Mouse (Mus musculus) liver, adult 2 months (tissue): ENCODE data around the gene Rasgef1a. TPM values are rescaled to one million over a fixed set of nuclear protein-coding genes. Genes with fewer than 3 reads are reported as not detected.

Experiments used
- DNase-seq: peaks from one replicate; pipeline ENCODE4 v3.0.0-alpha.2; 2011; ENCODE audit warnings: low read depth, low spot score; ENCODE audit errors: extremely low read depth
- H3K27ac ChIP-seq: fragments of 200-500 bp; replicated peaks from 2 replicates; pipeline ENCODE4 v1.5.1; 2012; ENCODE audit warnings: low read depth, mild to moderate bottlenecking, control low read depth, inconsistent platforms, low read length; ENCODE audit not compliant: insufficient read depth
- H3K27me3 ChIP-seq: fragments of 200-500 bp; 2 replicates; pipeline ENCODE4 v1.6.1; 2012; ENCODE audit warnings: mild to moderate bottlenecking, moderate library complexity, low read length, inconsistent platforms; ENCODE audit not compliant: control insufficient read depth, insufficient read depth
- H3K36me3 ChIP-seq: fragments of 200-500 bp; 2 replicates; pipeline ENCODE4 v1.6.1; 2012; ENCODE audit warnings: low read length, inconsistent platforms; ENCODE audit not compliant: control insufficient read depth, insufficient read depth
- H3K4me1 ChIP-seq: fragments of 200-500 bp; 2 replicates; pipeline ENCODE4 v1.6.1; 2011; ENCODE audit warnings: low read length; ENCODE audit not compliant: control insufficient read depth, insufficient read depth
- H3K4me3 ChIP-seq: fragments of 200-500 bp; 2 replicates; pipeline ENCODE4 v1.5.1; 2011; ENCODE audit warnings: low read depth, mild to moderate bottlenecking, control low read depth, low read length, moderate library complexity; ENCODE audit not compliant: insufficient read depth
- H3K79me2 ChIP-seq: fragments of 200-500 bp; 2 replicates; pipeline ENCODE4 v1.6.1; 2012; ENCODE audit warnings: inconsistent platforms, mild to moderate bottlenecking, low read length, moderate library complexity; ENCODE audit not compliant: control insufficient read depth, insufficient read depth
- H3K9ac ChIP-seq: fragments of 200-500 bp; 2 replicates; pipeline ENCODE4 v1.6.1; 2012; ENCODE audit warnings: low read depth, mild to moderate bottlenecking, control low read depth, inconsistent platforms, low read length
- CTCF ChIP-seq: fragments of 200-500 bp; IDR thresholded peaks from 2 replicates; pipeline ENCODE4 v1.5.1; 2011; ENCODE audit warnings: low read depth, low read length, control low read depth
- POLR2A ChIP-seq: fragments of 200-500 bp; IDR thresholded peaks from 2 replicates; pipeline ENCODE4 v1.6.1; 2011; ENCODE audit warnings: low read length, control low read depth; ENCODE audit not compliant: insufficient read depth; ENCODE audit errors: extremely low read depth
- WGBS: fragments of 180-500 bp; shearing (Covaris S2); methylation state at CpG from one replicate; pipeline ENCODE4 v1.1.7; 2018; 5-methylcytosine and 5-hydroxymethylcytosine counted together
- polyA plus RNA-seq: library from polyadenylated mRNA; depleted of rRNA; stranded (reverse); fragments of >200 nt; gene quantifications from 2 replicates; pipeline ENCODE4 v1.2.3, GENCODE M21; 2012; rRNA removed
- total RNA-seq: library from RNA; depleted of rRNA; stranded (reverse); fragments of >200 nt; gene quantifications from 2 replicates; pipeline ENCODE4 v1.2.3, GENCODE M21; 2014; rRNA removed

Gene Rasgef1a
- total RNA-seq (0.07 TPM in 1 of 2 replicates, not detected in the other), polyA plus RNA-seq (0.06 TPM in 1 of 2 replicates, not detected in the other)

DNA sequence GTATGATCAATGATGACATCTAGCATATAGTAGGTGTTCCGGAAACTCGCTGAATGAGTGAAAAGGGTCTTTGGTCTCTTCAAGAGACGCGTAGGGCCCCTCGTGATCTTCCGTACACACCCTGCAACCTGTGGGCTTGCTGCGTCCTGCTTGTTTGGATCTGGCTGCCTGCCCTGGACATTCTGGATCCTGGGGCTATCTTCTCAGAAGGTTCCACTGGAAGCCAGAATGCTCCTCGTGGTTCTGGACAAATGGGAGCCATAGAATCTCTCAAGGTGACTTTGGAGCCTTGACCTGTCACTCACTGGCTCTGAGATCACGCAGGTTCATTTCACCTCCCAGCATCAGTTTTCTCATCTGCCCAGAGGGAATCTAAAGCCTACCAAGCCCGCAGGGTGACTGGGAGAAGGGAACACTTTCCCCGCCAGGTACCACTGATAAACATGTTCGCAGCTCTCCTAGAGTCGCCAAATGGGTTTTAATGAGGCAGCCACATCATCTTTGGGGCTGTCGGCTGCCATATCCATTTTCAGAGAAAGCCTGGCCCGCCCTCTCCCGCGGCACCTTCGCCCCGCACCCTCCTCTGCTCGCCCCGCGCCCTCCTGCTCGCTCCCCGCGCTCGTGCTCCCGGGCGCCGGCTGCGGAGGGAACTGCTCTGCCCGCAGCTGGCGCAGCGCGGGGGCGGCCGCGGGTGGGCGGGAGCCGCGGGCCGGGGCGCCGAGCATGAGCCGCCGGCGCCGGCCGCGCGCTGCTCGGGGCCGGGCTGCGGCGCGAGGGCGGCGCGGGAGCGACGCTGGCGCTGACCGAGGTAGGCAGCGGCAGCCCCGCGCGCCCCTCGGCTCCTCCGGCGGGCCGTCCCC lies at the start of gene Rasgef1a:
Rasgef1a (plus strand) TSS at position 683 of the 860 bp plus-strand sequence.
- no peak for DNase-seq
- Histone ChIP-seq H3K9ac (no peak within 1 kb of the TSS), H3K4me3 (no peak within 1 kb of the TSS), H3K4me1 (no peaks in the 10 kb centered on the region), H3K27me3 (peaks cover 6% of the 10 kb centered on the region), H3K79me2 (no peaks in the 10 kb centered on the region), H3K36me3 (no peaks in the 10 kb centered on the region), H3K27ac (no peak within 1 kb of the TSS)
- TF ChIP-seq CTCF: no peak
- TF ChIP-seq POLR2A: no peak
- WGBS: 18% methylated on average over 70 of the region's 70 CpGs

DNA sequence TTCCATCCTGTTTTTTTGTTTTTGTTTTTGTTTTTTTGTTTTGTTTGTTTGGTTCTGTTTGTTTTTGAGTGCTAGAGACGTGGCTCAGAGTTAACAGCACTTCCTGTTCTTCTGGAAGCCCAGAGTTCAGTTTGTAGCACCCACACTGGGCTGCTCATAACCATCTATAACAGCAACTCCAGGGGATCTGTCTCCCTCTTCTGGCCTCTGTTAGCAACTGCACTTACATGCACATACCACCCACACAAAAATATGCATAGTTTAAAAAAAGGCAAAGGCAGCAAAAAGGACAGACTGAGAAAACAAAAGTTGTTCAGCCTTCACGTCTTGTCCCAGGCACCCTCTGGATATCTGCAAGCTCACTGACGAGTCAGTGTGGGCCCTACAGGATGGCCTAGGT lies 48.0 kb upstream of the Rasgef1a start:
- Histone ChIP-seq H3K36me3 (no peaks in the 10 kb centered on the region), H3K27ac (no peak overlapping the region), H3K4me1 (no peaks in the 10 kb centered on the region), H3K79me2 (no peaks in the 10 kb centered on the region), H3K9ac (no peak overlapping the region), H3K4me3 (no peak overlapping the region), H3K27me3 (no peaks in the 10 kb centered on the region)
- no peak for DNase-seq
- no peak for TF ChIP-seq CTCF
- 83% methylated on average over 3 of the region's 3 CpGs for WGBS

DNA sequence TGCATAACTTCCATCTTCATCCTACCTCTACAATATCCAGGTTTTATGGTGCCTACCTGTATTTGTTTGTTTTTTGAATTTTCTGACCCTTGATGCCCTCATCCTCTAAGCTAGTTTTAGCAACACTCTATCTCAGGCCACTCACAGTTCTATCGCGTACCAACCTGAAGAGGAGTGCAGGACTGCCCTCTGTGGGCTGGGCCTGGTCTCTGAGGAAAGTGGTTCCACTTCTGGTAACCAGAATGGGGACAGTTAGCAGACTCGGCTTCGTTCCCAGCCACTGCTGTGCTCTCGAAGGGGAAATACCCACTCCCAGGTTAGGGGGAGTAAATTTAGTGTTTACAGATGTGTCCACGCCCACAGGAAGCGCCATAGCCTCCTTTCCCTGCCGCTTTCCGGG lies 44.5 kb upstream of the Rasgef1a start:
- no peak for DNase-seq
- H3K4me3 ChIP-seq: no peak overlapping the region
- H3K9ac ChIP-seq: no peak overlapping the region
- no peaks in the 10 kb centered on the region for H3K4me1 ChIP-seq
- H3K27me3 ChIP-seq: no peaks in the 10 kb centered on the region
- no peaks in the 10 kb centered on the region for H3K79me2 ChIP-seq
- no peaks in the 10 kb centered on the region for H3K36me3 ChIP-seq
- WGBS: 42% methylated on average over 9 of the region's 9 CpGs
- no peak overlapping the region for H3K27ac ChIP-seq
- TF ChIP-seq CTCF (peak; percentile 32; the same call in 1 of the 2 replicates), POLR2A (no peak)

DNA sequence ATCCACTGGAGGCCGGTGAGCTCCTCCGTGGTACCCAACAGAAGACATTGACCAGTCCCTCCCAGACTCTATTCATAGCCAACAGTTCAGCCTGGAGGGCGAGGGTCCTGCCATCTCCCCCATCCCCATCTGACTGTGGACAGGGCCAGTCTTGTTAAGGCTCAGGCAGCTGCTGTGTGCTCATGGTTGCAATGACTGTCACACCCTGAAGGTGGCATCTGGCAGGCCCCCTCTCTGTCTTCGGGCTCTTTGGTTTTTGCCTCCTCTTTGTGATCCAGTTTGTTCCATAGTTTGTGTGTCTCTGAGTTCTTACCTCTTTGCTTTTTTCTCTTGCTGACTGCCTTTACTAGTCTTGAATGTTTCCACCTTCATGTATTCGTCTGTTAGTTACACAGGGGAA lies 24.1 kb upstream of the Rasgef1a start:
- Histone ChIP-seq H3K4me3 (no peak overlapping the region), H3K36me3 (no peaks in the 10 kb centered on the region), H3K27me3 (no peaks in the 10 kb centered on the region; the same call in 1 of the 2 replicates), H3K79me2 (no peaks in the 10 kb centered on the region), H3K27ac (no peak overlapping the region), H3K4me1 (no peaks in the 10 kb centered on the region), H3K9ac (no peak overlapping the region)
- 62% methylated on average over 5 of the region's 5 CpGs for WGBS
- TF ChIP-seq POLR2A (no peak), CTCF (no peak)
- no peak for DNase-seq

DNA sequence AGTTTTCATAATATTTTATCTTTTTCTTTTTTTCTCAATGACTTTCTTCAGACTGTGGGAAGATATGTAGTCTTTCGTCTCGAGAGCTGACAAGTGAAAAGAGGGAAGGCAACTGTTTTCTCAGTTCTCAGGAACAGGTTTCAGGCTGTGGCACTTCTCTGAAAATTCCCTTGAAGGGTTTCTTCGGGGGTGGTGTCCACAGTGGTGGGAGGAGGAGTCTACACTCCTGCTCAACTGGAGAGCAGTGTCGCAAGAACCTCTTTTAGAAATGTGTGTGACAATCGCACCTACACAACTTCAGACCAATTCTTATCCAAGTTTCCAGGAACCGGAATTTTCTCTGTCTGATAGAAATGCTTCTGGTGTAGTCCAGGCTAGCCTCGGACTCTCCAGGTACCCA lies 22.0 kb upstream of the Rasgef1a start:
- TF ChIP-seq CTCF: no peak
- TF ChIP-seq POLR2A: no peak
- no peak overlapping the region for H3K9ac ChIP-seq
- H3K27ac ChIP-seq: no peak overlapping the region
- H3K27me3 ChIP-seq: no peaks in the 10 kb centered on the region; the same call in 1 of the 2 replicates
- no peak for DNase-seq
- no peaks in the 10 kb centered on the region for H3K36me3 ChIP-seq
- no peak overlapping the region for H3K4me3 ChIP-seq
- H3K4me1 ChIP-seq: no peaks in the 10 kb centered on the region
- WGBS: 80% methylated on average over 7 of the region's 7 CpGs
- no peaks in the 10 kb centered on the region for H3K79me2 ChIP-seq

DNA sequence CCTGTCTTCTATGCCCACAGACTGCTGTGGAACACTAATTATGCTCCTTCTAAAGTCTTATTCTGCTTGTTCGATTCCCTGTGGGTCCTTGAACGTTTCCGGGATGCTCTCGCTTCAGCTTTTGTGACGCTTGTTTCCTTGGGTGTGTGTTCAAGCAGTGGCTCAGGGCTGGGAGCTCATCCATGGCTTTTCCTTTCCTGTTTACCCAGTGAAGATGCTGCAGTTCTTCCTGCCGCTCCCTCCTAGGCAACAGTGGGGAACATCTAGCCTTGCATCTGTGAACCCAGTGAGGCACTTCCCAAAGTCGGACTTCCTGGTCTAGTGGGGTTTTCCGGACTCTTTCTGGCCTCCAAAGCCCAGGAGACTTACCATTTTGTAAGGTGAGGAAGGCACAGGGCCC lies 20.6 kb upstream of the Rasgef1a start:
- Histone ChIP-seq H3K4me3 (no peak overlapping the region), H3K36me3 (no peaks in the 10 kb centered on the region), H3K9ac (no peak overlapping the region), H3K27me3 (no peaks in the 10 kb centered on the region; the same call in 1 of the 2 replicates), H3K27ac (no peak overlapping the region), H3K79me2 (no peaks in the 10 kb centered on the region), H3K4me1 (no peaks in the 10 kb centered on the region)
- no peak for TF ChIP-seq POLR2A
- TF ChIP-seq CTCF: no peak
- WGBS: 64% methylated on average over 8 of the region's 8 CpGs
- no peak for DNase-seq
